Mouse (Mus musculus): ENCODE measurements around the gene Bbof1. TPM values are rescaled to one million over a fixed set of nuclear protein-coding genes. Genes with fewer than 3 reads are reported as not detected.

The Bbof1 gene
- polyA plus RNA-seq, 1 experiment from 2014 or later, result 0.94 TPM

DNA sequence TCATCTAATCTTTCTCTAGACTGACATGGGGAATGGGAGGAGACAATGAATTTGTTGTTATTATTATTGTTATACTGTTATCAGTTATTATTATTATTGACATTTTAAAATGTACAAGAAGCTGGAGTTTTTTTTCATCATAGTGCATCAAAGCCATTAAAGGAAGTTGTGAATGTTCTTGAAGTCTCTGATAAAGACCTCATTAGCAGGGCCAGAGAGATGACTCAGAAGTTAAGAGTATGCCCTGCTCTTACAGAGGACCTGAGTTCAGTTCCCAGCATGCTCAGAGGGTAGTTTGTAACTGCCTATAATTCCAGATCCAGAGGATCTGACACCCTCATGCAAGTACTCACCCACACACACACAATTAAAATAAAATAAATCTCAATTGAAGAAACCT, 11.2 kb upstream of the Bbof1 start:
- no peak overlapping the region for H3K4me2 ChIP-seq (ENCODE audit: low read length)
- H3K4me3 ChIP-seq (ENCODE audit: low read depth, low read length), result no peak overlapping the region
- no peaks in the 10 kb centered on the region for H3K36me3 ChIP-seq (ENCODE audit: control insufficient read depth, insufficient read depth, low read length)
- ATAC-seq (no peak), DNase-seq (ENCODE audit: low spot score) (no peak)
- H3K27ac ChIP-seq (ENCODE audit: low read depth, low read length), result no peak overlapping the region
- H3K4me1 ChIP-seq (ENCODE audit: control insufficient read depth, insufficient read depth, low read length), result no peaks in the 10 kb centered on the region
- H3K27me3 ChIP-seq (replicated peaks; ENCODE audit: control insufficient read depth, insufficient read depth, low read length), result no peaks in the 10 kb centered on the region
- H3K9me3 ChIP-seq (replicated peaks; ENCODE audit: control insufficient read depth, low read length), result no peaks in the 10 kb centered on the region
- H3K9ac ChIP-seq (ENCODE audit: low read length), result no peak overlapping the region

DNA sequence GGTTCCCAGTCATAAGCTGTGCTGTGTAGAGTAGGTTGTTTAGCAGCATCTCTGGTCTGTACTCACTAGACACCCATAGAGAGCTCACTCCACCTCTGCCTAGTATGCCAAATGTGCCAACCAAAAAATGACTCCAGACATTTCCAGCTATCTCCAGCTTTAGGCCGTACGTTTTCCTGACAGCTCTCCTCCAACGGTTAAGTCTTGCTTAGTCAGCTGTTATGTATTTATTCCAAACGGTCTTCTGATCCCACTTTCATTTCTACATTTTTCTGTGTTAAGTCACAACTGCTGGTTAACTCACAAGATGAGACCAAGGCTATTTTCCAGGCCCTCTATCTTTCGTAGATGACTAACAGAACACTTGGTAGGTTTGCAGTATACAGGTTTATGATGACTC, 10.2 kb upstream of the Bbof1 start:
- no peak overlapping the region for H3K27ac ChIP-seq (ENCODE audit: low read depth, low read length)
- WGBS, result 91% methylated on average over 5 of the region's 5 CpGs
- no peaks in the 10 kb centered on the region for H3K27me3 ChIP-seq (replicated peaks; ENCODE audit: control insufficient read depth, insufficient read depth, low read length)
- H3K4me1 ChIP-seq (ENCODE audit: control insufficient read depth, insufficient read depth, low read length), result no peaks in the 10 kb centered on the region
- H3K4me2 ChIP-seq (ENCODE audit: low read length), result no peak overlapping the region
- no peak for DNase-seq (ENCODE audit: low spot score)
- no peak for ATAC-seq
- H3K4me3 ChIP-seq (ENCODE audit: low read depth, low read length), result no peak overlapping the region
- H3K36me3 ChIP-seq (ENCODE audit: control insufficient read depth, insufficient read depth, low read length), result no peaks in the 10 kb centered on the region
- H3K9ac ChIP-seq (ENCODE audit: low read length), result no peak overlapping the region
- no peaks in the 10 kb centered on the region for H3K9me3 ChIP-seq (replicated peaks; ENCODE audit: control insufficient read depth, low read length)

DNA sequence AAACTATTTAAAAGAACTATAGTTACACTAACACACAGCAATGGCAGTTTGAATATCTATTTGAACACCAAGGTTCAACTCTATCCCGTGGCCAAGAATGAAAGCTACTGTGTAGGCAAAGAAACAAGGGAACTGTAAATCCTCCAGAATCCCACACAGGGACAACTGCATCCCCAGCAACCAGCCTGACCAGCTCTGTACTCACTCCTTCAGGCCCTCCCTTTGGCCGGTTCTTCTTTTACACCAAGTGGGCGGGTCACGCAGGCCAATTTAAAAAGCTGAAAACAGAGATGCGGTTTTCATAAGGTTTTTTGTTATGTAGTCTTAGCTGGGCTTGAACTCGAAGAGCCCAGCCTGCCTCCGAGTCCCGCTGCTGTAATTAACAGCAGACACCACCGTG, 9.7 kb upstream of the Bbof1 start:
- no peaks in the 10 kb centered on the region for H3K4me1 ChIP-seq (ENCODE audit: control insufficient read depth, insufficient read depth, low read length)
- H3K27me3 ChIP-seq (replicated peaks; ENCODE audit: control insufficient read depth, insufficient read depth, low read length), result no peaks in the 10 kb centered on the region
- H3K9ac ChIP-seq (ENCODE audit: low read length), result no peak overlapping the region
- ATAC-seq (no peak), DNase-seq (ENCODE audit: low spot score) (no peak)
- no peak overlapping the region for H3K4me2 ChIP-seq (ENCODE audit: low read length)
- 78% methylated on average over 9 of the region's 9 CpGs for WGBS
- no peak overlapping the region for H3K4me3 ChIP-seq (ENCODE audit: low read depth, low read length)
- H3K27ac ChIP-seq (ENCODE audit: low read depth, low read length), result no peak overlapping the region
- no peaks in the 10 kb centered on the region for H3K36me3 ChIP-seq (ENCODE audit: control insufficient read depth, insufficient read depth, low read length)
- H3K9me3 ChIP-seq (replicated peaks; ENCODE audit: control insufficient read depth, low read length), result no peaks in the 10 kb centered on the region

DNA sequence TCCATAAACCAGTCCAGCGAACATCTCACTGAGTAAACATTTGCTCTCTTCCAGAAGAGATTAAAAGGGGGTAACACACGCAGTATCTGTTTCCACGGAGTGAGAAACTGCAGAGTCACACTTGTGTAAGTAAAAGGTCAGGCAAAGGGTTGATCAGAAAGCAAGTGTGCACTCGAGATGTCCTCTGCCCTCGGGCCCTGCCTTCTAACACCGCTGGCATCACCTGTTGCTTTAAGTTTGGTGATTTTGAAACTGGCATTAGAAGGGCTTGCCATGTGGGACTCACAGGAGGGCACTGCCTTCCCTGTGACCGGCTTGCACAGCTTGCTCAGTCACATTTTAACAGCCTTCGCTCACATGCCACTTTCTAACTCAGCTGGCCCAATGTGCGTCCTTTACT, 9.2 kb upstream of the Bbof1 start:
- 84% methylated on average over 9 of the region's 9 CpGs for WGBS
- ATAC-seq (no peak), DNase-seq (ENCODE audit: low spot score) (no peak)
- Histone ChIP-seq H3K9me3 (replicated peaks; ENCODE audit: control insufficient read depth, low read length) (no peaks in the 10 kb centered on the region), H3K36me3 (ENCODE audit: control insufficient read depth, insufficient read depth, low read length) (no peaks in the 10 kb centered on the region), H3K4me2 (ENCODE audit: low read length) (no peak overlapping the region), H3K27me3 (replicated peaks; ENCODE audit: control insufficient read depth, insufficient read depth, low read length) (no peaks in the 10 kb centered on the region), H3K4me3 (ENCODE audit: low read depth, low read length) (no peak overlapping the region), H3K27ac (ENCODE audit: low read depth, low read length) (no peak overlapping the region), H3K4me1 (ENCODE audit: control insufficient read depth, insufficient read depth, low read length) (no peaks in the 10 kb centered on the region), H3K9ac (ENCODE audit: low read length) (no peak overlapping the region)

DNA sequence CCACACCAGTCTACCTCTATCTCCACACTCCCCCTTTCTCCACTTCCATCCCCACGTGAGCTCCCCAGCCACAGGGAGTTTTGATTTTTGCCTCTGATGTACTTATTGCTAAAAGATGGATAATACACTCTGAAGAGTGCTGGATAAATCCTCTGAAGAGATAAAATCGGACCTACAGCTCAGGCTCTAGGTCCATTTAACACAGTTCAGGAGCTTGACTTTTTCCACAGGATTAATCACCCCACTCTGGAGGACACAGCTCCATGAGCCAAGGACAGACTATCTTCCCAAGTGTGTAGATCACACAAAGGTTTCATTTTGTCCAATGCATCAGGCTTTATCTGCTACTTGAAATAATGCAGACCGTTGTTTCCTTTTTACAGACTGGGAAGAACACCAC, 8.8 kb upstream of the Bbof1 start:
- Histone ChIP-seq H3K36me3 (ENCODE audit: control insufficient read depth, insufficient read depth, low read length) (no peaks in the 10 kb centered on the region), H3K4me1 (ENCODE audit: control insufficient read depth, insufficient read depth, low read length) (no peaks in the 10 kb centered on the region), H3K27me3 (replicated peaks; ENCODE audit: control insufficient read depth, insufficient read depth, low read length) (no peaks in the 10 kb centered on the region), H3K9ac (ENCODE audit: low read length) (no peak overlapping the region), H3K4me3 (ENCODE audit: low read depth, low read length) (no peak overlapping the region), H3K27ac (ENCODE audit: low read depth, low read length) (no peak overlapping the region), H3K4me2 (ENCODE audit: low read length) (no peak overlapping the region), H3K9me3 (replicated peaks; ENCODE audit: control insufficient read depth, low read length) (no peaks in the 10 kb centered on the region)
- ATAC-seq, result no peak
- DNase-seq (ENCODE audit: low spot score), result no peak
- 89% methylated on average over 3 of the region's 3 CpGs for WGBS

DNA sequence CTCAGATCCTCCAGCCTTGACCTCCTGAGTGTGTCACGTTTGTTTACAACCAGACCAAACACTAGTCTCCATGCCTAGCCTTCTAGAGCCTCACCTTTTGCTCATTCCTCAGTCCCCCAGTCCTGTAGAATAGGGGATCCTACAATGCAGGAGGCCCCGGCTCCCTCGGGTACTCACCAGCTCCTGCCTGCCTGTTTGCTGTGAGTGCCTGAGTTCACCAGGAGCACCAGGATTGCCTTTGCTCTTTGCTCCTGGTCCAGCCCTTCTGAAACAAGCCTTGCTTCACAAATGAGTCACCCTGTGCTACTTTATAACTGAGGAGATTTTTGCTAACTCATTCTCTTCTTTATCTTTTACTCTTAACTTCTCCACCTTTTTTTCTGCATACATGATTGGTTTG, 8.2 kb upstream of the Bbof1 start:
- 74% methylated on average over 3 of the region's 3 CpGs for WGBS
- H3K4me3 ChIP-seq (ENCODE audit: low read depth, low read length), result no peak overlapping the region
- no peaks in the 10 kb centered on the region for H3K27me3 ChIP-seq (replicated peaks; ENCODE audit: control insufficient read depth, insufficient read depth, low read length)
- H3K9me3 ChIP-seq (replicated peaks; ENCODE audit: control insufficient read depth, low read length), result no peaks in the 10 kb centered on the region
- no peak overlapping the region for H3K4me2 ChIP-seq (ENCODE audit: low read length)
- H3K9ac ChIP-seq (ENCODE audit: low read length), result no peak overlapping the region
- DNase-seq (ENCODE audit: low spot score) (no peak), ATAC-seq (no peak)
- no peak overlapping the region for H3K27ac ChIP-seq (ENCODE audit: low read depth, low read length)
- H3K36me3 ChIP-seq (ENCODE audit: control insufficient read depth, insufficient read depth, low read length), result no peaks in the 10 kb centered on the region
- H3K4me1 ChIP-seq (ENCODE audit: control insufficient read depth, insufficient read depth, low read length), result no peaks in the 10 kb centered on the region

DNA sequence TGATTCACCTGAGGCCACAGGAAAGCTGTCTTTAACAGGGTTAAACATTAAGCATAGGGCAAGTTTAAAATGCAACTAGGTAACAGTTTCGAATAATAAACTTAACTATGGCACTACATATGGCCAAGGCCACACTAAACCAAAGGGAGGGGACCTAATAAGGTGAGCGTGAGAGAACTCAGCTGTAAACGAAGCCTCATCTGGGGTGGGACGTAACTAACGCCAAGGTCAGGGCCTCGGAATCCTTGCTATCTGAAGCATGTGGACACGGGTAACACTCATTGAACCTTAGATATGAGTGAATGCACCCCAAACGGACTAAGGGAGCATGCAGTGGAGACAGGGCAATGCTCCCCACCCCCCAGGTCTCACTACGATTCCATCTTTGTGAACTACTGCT, 5.9 kb upstream of the Bbof1 start:
- Histone ChIP-seq H3K4me1 (ENCODE audit: control insufficient read depth, insufficient read depth, low read length) (no peaks in the 10 kb centered on the region), H3K4me2 (ENCODE audit: low read length) (no peak overlapping the region), H3K4me3 (ENCODE audit: low read depth, low read length) (no peak overlapping the region), H3K36me3 (ENCODE audit: control insufficient read depth, insufficient read depth, low read length) (no peaks in the 10 kb centered on the region), H3K9me3 (replicated peaks; ENCODE audit: control insufficient read depth, low read length) (no peaks in the 10 kb centered on the region), H3K9ac (ENCODE audit: low read length) (no peak overlapping the region), H3K27me3 (replicated peaks; ENCODE audit: control insufficient read depth, insufficient read depth, low read length) (no peaks in the 10 kb centered on the region), H3K27ac (ENCODE audit: low read depth, low read length) (no peak overlapping the region)
- DNase-seq (ENCODE audit: low spot score) (no peak), ATAC-seq (no peak)
- WGBS, result 84% methylated on average over 9 of the region's 9 CpGs

DNA sequence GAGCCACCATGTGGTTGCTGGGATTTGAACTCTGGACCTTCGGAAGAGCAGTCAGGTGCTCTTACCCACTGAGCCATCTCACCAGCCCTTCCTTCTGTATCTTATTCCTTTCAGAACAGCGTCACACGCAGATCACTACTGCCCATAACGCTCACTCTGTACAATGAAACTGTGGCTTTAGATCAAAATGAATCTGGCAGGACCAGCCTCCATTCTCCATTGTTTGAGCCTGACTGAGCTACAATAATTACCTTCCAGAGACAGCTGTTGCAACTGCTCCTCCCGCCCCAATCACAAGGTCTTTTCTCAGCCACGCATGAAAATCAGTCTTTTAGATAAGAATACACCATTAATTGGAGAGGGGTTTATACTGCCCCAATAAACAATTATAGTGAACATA, 4.3 kb upstream of the Bbof1 start:
- Histone ChIP-seq H3K27ac (ENCODE audit: low read depth, low read length) (no peak overlapping the region), H3K4me1 (ENCODE audit: control insufficient read depth, insufficient read depth, low read length) (no peaks in the 10 kb centered on the region), H3K36me3 (ENCODE audit: control insufficient read depth, insufficient read depth, low read length) (no peaks in the 10 kb centered on the region), H3K27me3 (replicated peaks; ENCODE audit: control insufficient read depth, insufficient read depth, low read length) (no peaks in the 10 kb centered on the region), H3K9me3 (replicated peaks; ENCODE audit: control insufficient read depth, low read length) (no peaks in the 10 kb centered on the region), H3K9ac (ENCODE audit: low read length) (no peak overlapping the region), H3K4me3 (ENCODE audit: low read depth, low read length) (no peak overlapping the region), H3K4me2 (ENCODE audit: low read length) (no peak overlapping the region)
- ATAC-seq (no peak), DNase-seq (ENCODE audit: low spot score) (peak; percentile 5)
- 48% methylated on average over 6 of the region's 6 CpGs for WGBS

DNA sequence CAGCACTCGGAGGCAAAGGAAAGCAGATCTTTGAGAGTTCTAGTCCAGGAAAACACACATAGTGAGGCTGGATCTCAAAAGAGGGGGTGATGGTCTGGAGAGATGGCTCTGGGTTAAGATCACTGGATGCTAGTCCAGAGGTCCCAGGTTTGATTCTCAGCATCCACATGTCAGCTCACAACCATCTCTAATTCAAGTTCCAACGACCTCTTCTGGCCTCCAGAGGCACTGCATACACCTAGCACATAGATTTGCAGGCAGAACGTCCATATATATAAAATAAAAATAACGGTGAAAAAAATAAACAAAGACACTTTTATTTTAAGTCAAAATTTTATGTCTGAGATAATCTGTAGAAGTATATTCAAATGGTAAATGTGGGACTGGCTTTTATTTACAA, 1.6 kb upstream of the Bbof1 start:
- H3K9me3 ChIP-seq (replicated peaks; ENCODE audit: control insufficient read depth, low read length), result no peaks in the 10 kb centered on the region
- no peak for DNase-seq (ENCODE audit: low spot score)
- no peaks in the 10 kb centered on the region for H3K36me3 ChIP-seq (ENCODE audit: control insufficient read depth, insufficient read depth, low read length)
- H3K27ac ChIP-seq (ENCODE audit: low read depth, low read length), result no peak overlapping the region
- no peaks in the 10 kb centered on the region for H3K27me3 ChIP-seq (replicated peaks; ENCODE audit: control insufficient read depth, insufficient read depth, low read length)
- no peaks in the 10 kb centered on the region for H3K4me1 ChIP-seq (ENCODE audit: control insufficient read depth, insufficient read depth, low read length)
- H3K4me3 ChIP-seq (ENCODE audit: low read depth, low read length), result no peak overlapping the region
- no peak overlapping the region for H3K9ac ChIP-seq (ENCODE audit: low read length)
- 59% methylated on average over 4 of the region's 4 CpGs for WGBS
- no peak for ATAC-seq
- no peak overlapping the region for H3K4me2 ChIP-seq (ENCODE audit: low read length)
